Comparison of ENCODE assay signal across 12 mouse cellular contexts in genomic region chr11:120731858-120732680, GRCm38 (mm10). TPM values are rescaled to one million over a fixed set of nuclear protein-coding genes. Genes with fewer than 3 reads are reported as not detected.
DNase-seq lines count a peak whose midpoint lies in the region; ATAC-seq and TF ChIP-seq lines count a peak whose summit lies in the region.
"Had no signal": no experiment of that assay in that cellular context is flagged by ENCODE, and none has a peak within 500 bp of the region (broad histone marks: within the 10 kb centered on the region; RNA-seq: fewer than 3 reads in every experiment).

TSS of gene Cbr2 (minus strand) at chr11:120732114.

- peak; percentile 29; the same call in 1 of the 2 replicates for TF ChIP-seq EP300 in lung, postnatal 0 days (IDR thresholded peaks at IDR 0.05)

- peaks cover 55% of the 10 kb centered on the region for H3K27me3 ChIP-seq in G1E (ENCODE audit: insufficient read depth, low read length)
- H3K27me3 ChIP-seq in heart, embryonic 15.5 days = peaks cover 20% of the 10 kb centered on the region; the same call in 1 of the 2 replicates
- no peaks in the 10 kb centered on the region for H3K27me3 ChIP-seq in lung, postnatal 0 days (replicated peaks; ENCODE audit: insufficient read depth, low read length)
- peaks cover 27% of the 10 kb centered on the region for H3K27me3 ChIP-seq in hindbrain, embryonic 12.5 days
- H3K27me3 ChIP-seq in midbrain, embryonic 13.5 days = peaks cover 32% of the 10 kb centered on the region
- H3K27me3 ChIP-seq: hindbrain, embryonic 15.5 days had no signal

- intact Hi-C loops in gastrocnemius, postnatal 36 days (cut with DNase I) = no loop called here

- H3K36me3 ChIP-seq in G1E (replicated peaks) = no peaks in the 10 kb centered on the region
- no peaks in the 10 kb centered on the region for H3K36me3 ChIP-seq in heart, embryonic 15.5 days
- H3K36me3 ChIP-seq in lung, postnatal 0 days (ENCODE audit: insufficient read depth, low read length) = no peaks in the 10 kb centered on the region
- no peaks in the 10 kb centered on the region for H3K36me3 ChIP-seq in hindbrain, embryonic 12.5 days
- no peaks in the 10 kb centered on the region for H3K36me3 ChIP-seq in midbrain, embryonic 13.5 days
- H3K36me3 ChIP-seq: hindbrain, embryonic 15.5 days; liver, embryonic 13.5 days had no signal

- WGBS in heart, embryonic 15.5 days = 58% methylated on average over 12 of the region's 12 CpGs
- 56% methylated on average over 12 of the region's 12 CpGs for WGBS in lung, postnatal 0 days
- 78% methylated on average over 12 of the region's 12 CpGs for WGBS in hindbrain, embryonic 12.5 days
- 81% methylated on average over 12 of the region's 12 CpGs for WGBS in midbrain, embryonic 13.5 days

- H3K27ac ChIP-seq in heart, embryonic 15.5 days = peak within 1 kb of the TSS; percentile 49
- peak within 1 kb of the TSS; percentile 82 for H3K27ac ChIP-seq in lung, postnatal 0 days (ENCODE audit: low read length)
- H3K27ac ChIP-seq in hindbrain, embryonic 12.5 days = no peak within 1 kb of the TSS
- no peak within 1 kb of the TSS for H3K27ac ChIP-seq in midbrain, embryonic 13.5 days
- H3K27ac ChIP-seq: hindbrain, embryonic 15.5 days; liver, embryonic 13.5 days had no signal

- no peak for ATAC-seq in G1E (ENCODE audit: extremely low read depth, insufficient number of reproducible peaks, low FRiP score, poor library complexity, severe bottlenecking)
- ATAC-seq in heart, embryonic 15.5 days (replicated peaks; ENCODE audit: insufficient number of reproducible peaks, insufficient read depth, low FRiP score, low read depth) = no peak
- ATAC-seq in lung, postnatal 0 days = peak; percentile 25
- no peak for ATAC-seq in hindbrain, embryonic 12.5 days (ENCODE audit: low FRiP score)
- ATAC-seq in inflammation-experienced regulatory T-cells, adult 6 months = no peak
- ATAC-seq in midbrain, embryonic 13.5 days = no peak

- H3K4me3 ChIP-seq in G1E (ENCODE audit: low read depth, low read length) = peak within 1 kb of the TSS; percentile 15; the same call in 1 of the 2 replicates
- H3K4me3 ChIP-seq in heart, embryonic 15.5 days = no peak within 1 kb of the TSS
- no peak within 1 kb of the TSS for H3K4me3 ChIP-seq in lung, postnatal 0 days (ENCODE audit: low read depth, low read length)
- no peak within 1 kb of the TSS for H3K4me3 ChIP-seq in hindbrain, embryonic 12.5 days
- no peak within 1 kb of the TSS for H3K4me3 ChIP-seq in midbrain, embryonic 13.5 days (replicated peaks)
- H3K4me3 ChIP-seq: hindbrain, embryonic 15.5 days; liver, embryonic 13.5 days had no signal

- no peak within 1 kb of the TSS for H3K4me2 ChIP-seq in heart, embryonic 15.5 days
- peak within 1 kb of the TSS; percentile 34 for H3K4me2 ChIP-seq in lung, postnatal 0 days (replicated peaks; ENCODE audit: low read depth, low read length)
- H3K4me2 ChIP-seq in hindbrain, embryonic 12.5 days (replicated peaks) = no peak within 1 kb of the TSS
- H3K4me2 ChIP-seq in midbrain, embryonic 13.5 days (replicated peaks) = no peak within 1 kb of the TSS
- H3K4me2 ChIP-seq: hindbrain, embryonic 15.5 days; liver, embryonic 13.5 days had no signal

- DNase-seq in gastrocnemius, postnatal 10 days = peak; percentile 8
- no peak for DNase-seq in gastrocnemius, postnatal 36 days
- DNase-seq in G1E (ENCODE audit: low spot score) = no peak
- DNase-seq in lung, postnatal 0 days (ENCODE audit: low spot score) = peak; percentile 73
- DNase-seq: adrenal gland, postnatal 10 days; liver, embryonic 13.5 days; thymus, postnatal 36 days had no signal

- H3K9ac ChIP-seq in heart, embryonic 15.5 days = no peak within 1 kb of the TSS
- peak within 1 kb of the TSS; percentile 32; the same call in 1 of the 2 replicates for H3K9ac ChIP-seq in lung, postnatal 0 days (replicated peaks; ENCODE audit: low read depth)
- H3K9ac ChIP-seq in hindbrain, embryonic 12.5 days = no peak within 1 kb of the TSS
- H3K9ac ChIP-seq in midbrain, embryonic 13.5 days (replicated peaks) = no peak within 1 kb of the TSS
- H3K9ac ChIP-seq: hindbrain, embryonic 15.5 days; liver, embryonic 13.5 days had no signal

- no peak for TF ChIP-seq CTCF in G1E (IDR thresholded peaks at IDR 0.05; ENCODE audit: low read depth, low read length)
- no peak for TF ChIP-seq CTCF in lung, postnatal 0 days (IDR thresholded peaks at IDR 0.05)

- peaks cover 8% of the 10 kb centered on the region for H3K4me1 ChIP-seq in G1E (ENCODE audit: insufficient read depth, low read depth, low read length)
- peaks cover 6% of the 10 kb centered on the region for H3K4me1 ChIP-seq in heart, embryonic 15.5 days (replicated peaks)
- H3K4me1 ChIP-seq in lung, postnatal 0 days (ENCODE audit: insufficient read depth, low read depth, low read length) = peaks cover 7% of the 10 kb centered on the region; the same call in 1 of the 2 replicates
- peaks cover 5% of the 10 kb centered on the region; the same call in 1 of the 2 replicates for H3K4me1 ChIP-seq in hindbrain, embryonic 12.5 days
- H3K4me1 ChIP-seq in midbrain, embryonic 13.5 days (replicated peaks) = 0 out of 2 replicates have a peak, but pooled peaks cover 4% of the 10 kb centered on the region

- H3K9me3 ChIP-seq in G1E (replicated peaks) = peaks cover 3% of the 10 kb centered on the region; the same call in 1 of the 2 replicates
- H3K9me3 ChIP-seq in heart, embryonic 15.5 days (replicated peaks) = no peaks in the 10 kb centered on the region
- no peaks in the 10 kb centered on the region for H3K9me3 ChIP-seq in lung, postnatal 0 days (ENCODE audit: low read length)
- no peaks in the 10 kb centered on the region for H3K9me3 ChIP-seq in hindbrain, embryonic 12.5 days (replicated peaks)
- no peaks in the 10 kb centered on the region for H3K9me3 ChIP-seq in midbrain, embryonic 13.5 days
- H3K9me3 ChIP-seq: hindbrain, embryonic 15.5 days; liver, embryonic 13.5 days had no signal

RNA-seq across cellular contexts. Expression of gene Cbr2, which starts in this region (rescaled TPM):
- total RNA-seq in gastrocnemius, postnatal 10 days (2021) = 10 to 100 TPM in 1 of 2 experiments, 1 to 10 TPM in 1; 9.9 to 10.8 TPM
- total RNA-seq in gastrocnemius, postnatal 36 days (2021) = 10 to 100 TPM in 1 of 2 experiments, 1 to 10 TPM in 1; 9.2 to 15.8 TPM
- not detected in 2 replicates for total RNA-seq in G1E (2014; fragmentation: Nextera tagmentation)
- not detected in 2 replicates for total RNA-seq in G1E (2017)
- not detected in 2 replicates for polyA plus RNA-seq in G1E (2012)
- 11.4 and 46.0 TPM in 2 replicates for polyA plus RNA-seq in heart, embryonic 15.5 days (2015; fragmentation: Nextera tagmentation; extraction: Ambion mirVana)
- 4,475 and 4,528 TPM in 2 replicates for polyA plus RNA-seq in lung, postnatal 0 days (2015; fragmentation: Nextera tagmentation; extraction: Ambion mirVana)
- 1.6 and 2.6 TPM in 2 replicates for polyA plus RNA-seq in hindbrain, embryonic 12.5 days (2016; fragmentation: Nextera tagmentation; extraction: Ambion mirVana)
- not detected for polyA plus RNA-seq in inflammation-experienced regulatory T-cells, adult 6 months (2017; shearing (Covaris generic))
- polyA plus RNA-seq in midbrain, embryonic 13.5 days (2015; fragmentation: Nextera tagmentation; extraction: Ambion mirVana) = 0.32 and 0.38 TPM in 2 replicates

Comparison
In these comparisons a context has a peak if more than half of its experiments do, and no peak if none do; other contexts are left out.
1. RNA of gene Cbr2 (total RNA-seq): 9.2 to 15.8 TPM in gastrocnemius, postnatal 36 days and 9.9 to 10.8 TPM in gastrocnemius, postnatal 10 days; not detected in G1E; every median in the first group is over 10 times any median in the second.
2. RNA of gene Cbr2 (polyA plus RNA-seq): 4,475 to 4,528 TPM in lung, postnatal 0 days; 11.4 to 46.0 TPM in heart, embryonic 15.5 days, 1.6 to 2.6 TPM in hindbrain, embryonic 12.5 days, 0.32 to 0.38 TPM in midbrain, embryonic 13.5 days, not detected in G1E and not detected in inflammation-experienced regulatory T-cells, adult 6 months; every median in the first group is over 10 times any median in the second.
3. DNase-seq: peak in gastrocnemius, postnatal 10 days (single experiment) and lung, postnatal 0 days (single experiment); none in gastrocnemius, postnatal 36 days (0 of 2) and G1E (single experiment).
4. H3K27ac ChIP-seq: peak in heart, embryonic 15.5 days (single experiment) and lung, postnatal 0 days (single experiment); none in hindbrain, embryonic 12.5 days (single experiment) and midbrain, embryonic 13.5 days (single experiment).